Mouse (Mus musculus): ENCODE results near the gene Lcn6. TPM values are rescaled to one million over a fixed set of nuclear protein-coding genes. Genes with fewer than 3 reads are reported as not detected.
"Not testable (repeated sequence)": the region's sequence is repeated elsewhere in the genome, so short reads cannot be mapped to it uniquely, and the experiment has no call there.

The Lcn6 gene
- total RNA-seq, 2 experiments from 2014 or later, result not detected

- DNase-seq, result no peak
Observed at GRCm38 (mm10) chr2:25703706-25704105, 27.1 kb downstream of the Lcn6 start.

GRCm38 (mm10) chr2:25706643-25707481 is 30.3 kb downstream of the Lcn6 start, which contains the start of gene Bmyc:
Gene Bmyc, plus strand, starts transcription at chr2:25706739.
- peak; percentile 87 for DNase-seq

- peak; percentile 53 for DNase-seq
Observed at GRCm38 (mm10) chr2:25708121-25708520, 31.5 kb downstream of the Lcn6 start.

GRCm38 (mm10) chr2:25709056-25709455 is 32.5 kb downstream of the Lcn6 start:
- DNase-seq, result not testable (repeated sequence)

GRCm38 (mm10) chr2:25709791-25710190 is 33.2 kb downstream of the Lcn6 start:
- DNase-seq, result not testable (repeated sequence)

GRCm38 (mm10) chr2:25711641-25712040 is 35.1 kb downstream of the Lcn6 start:
- not testable (repeated sequence) for DNase-seq

GRCm38 (mm10) chr2:25717222-25717621 is 40.6 kb downstream of the Lcn6 start:
- no peak for DNase-seq

Other genes starting within 250 kb of the Lcn6 start
- gene Abca2, start 248.1 kb upstream of the Lcn6 start, total RNA-seq (2021), result 10 to 100 TPM; 21.1 to 27.4 TPM
- gene Clic3, start 219.9 kb upstream of the Lcn6 start, total RNA-seq (2021), result under 1 TPM; 0.90 to 0.91 TPM
- 10 to 100 TPM; 33.1 to 42.3 TPM for gene Paxx, start 215.7 kb upstream of the Lcn6 start, total RNA-seq (2021)
- gene Ptgds, start 206.7 kb upstream of the Lcn6 start, total RNA-seq (2021), result 1 to 10 TPM; 3.8 to 3.9 TPM
- gene Lcn12, start 182.9 kb upstream of the Lcn6 start, total RNA-seq (2021), result not detected
- gene Fbxw5, start 176.0 kb upstream of the Lcn6 start, total RNA-seq (2021), result 10 to 100 TPM; 73.1 to 88.8 TPM
- gene C8g, start 175.1 kb upstream of the Lcn6 start, total RNA-seq (2021), result 10 to 100 TPM; 16.8 to 42.9 TPM
- 10 to 100 TPM; 18.0 to 22.7 TPM for gene Traf2, start 129.8 kb upstream of the Lcn6 start, total RNA-seq (2021)
- gene Edf1, start 118.9 kb upstream of the Lcn6 start, total RNA-seq (2021), result 100 to 1,000 TPM; 266 to 285 TPM
- 1 to 10 TPM; 1.6 to 6.3 TPM for gene Mamdc4, start 101.9 kb upstream of the Lcn6 start, total RNA-seq (2021)
- 10 to 100 TPM; 63.5 to 82.8 TPM for gene Phpt1, start 101.6 kb upstream of the Lcn6 start, total RNA-seq (2021)
- 1 to 10 TPM; 1.8 to 2.2 TPM for gene Ajm1, start 95.0 kb upstream of the Lcn6 start, total RNA-seq (2021)
- 10 to 100 TPM; 70.0 to 88.5 TPM for gene Rabl6, start 68.3 kb upstream of the Lcn6 start, total RNA-seq (2021)
- gene Ccdc183, start 59.1 kb upstream of the Lcn6 start, total RNA-seq (2021), result not detected
- gene Tmem141, start 54.8 kb upstream of the Lcn6 start, total RNA-seq (2021), result 10 to 100 TPM; 28.2 to 30.8 TPM
- gene Fcna, start 48.8 kb upstream of the Lcn6 start, total RNA-seq (2021), result 10 to 100 TPM; 11.3 to 15.8 TPM
- gene Lcn8, start 23.7 kb upstream of the Lcn6 start, total RNA-seq (2021), result 1 to 10 TPM in 1 of 2 experiments, not detected in 1; 1.6 TPM
- not detected for gene Lcn5, start 18.8 kb upstream of the Lcn6 start, total RNA-seq (2021)
- not detected for gene Lcn10, start 5.9 kb downstream of the Lcn6 start, total RNA-seq (2021)
- gene Obp2a, start 23.3 kb downstream of the Lcn6 start, total RNA-seq (2021), result 1 to 10 TPM; 2.4 to 2.6 TPM
- 10 to 100 TPM; 40.8 to 42.7 TPM for gene Bmyc, start 30.0 kb downstream of the Lcn6 start, total RNA-seq (2021)
- gene Obp2b, start 60.2 kb downstream of the Lcn6 start, total RNA-seq (2021), result not detected
- gene Lcn3, start 88.8 kb downstream of the Lcn6 start, total RNA-seq (2021), result not detected
- gene Lcn11, start 100.2 kb downstream of the Lcn6 start, total RNA-seq (2021), result not detected
- gene Gm13539, start 105.5 kb downstream of the Lcn6 start, total RNA-seq (2021), result not detected
- gene Glt6d1, start 139.1 kb downstream of the Lcn6 start, total RNA-seq (2021), result not detected
- not detected for gene Lcn9, start 146.4 kb downstream of the Lcn6 start, total RNA-seq (2021)
- not detected for gene Sohlh1, start 170.5 kb downstream of the Lcn6 start, total RNA-seq (2021)
- 1 to 10 TPM; 4.0 to 7.2 TPM for gene Kcnt1, start 186.9 kb downstream of the Lcn6 start, total RNA-seq (2021)